Mouse (Mus musculus): Measurements from ENCODE around the gene Ndst2.

Gene Ndst2

GRCm38 (mm10) chr14:20733952-20734774 is at the start of gene Ndst2:
Gene Ndst2 (minus strand): TSS chr14:20734562.
- peak; percentile 42 for DNase-seq (ENCODE audit: extremely low spot score, low read depth, low spot score)

DNA sequence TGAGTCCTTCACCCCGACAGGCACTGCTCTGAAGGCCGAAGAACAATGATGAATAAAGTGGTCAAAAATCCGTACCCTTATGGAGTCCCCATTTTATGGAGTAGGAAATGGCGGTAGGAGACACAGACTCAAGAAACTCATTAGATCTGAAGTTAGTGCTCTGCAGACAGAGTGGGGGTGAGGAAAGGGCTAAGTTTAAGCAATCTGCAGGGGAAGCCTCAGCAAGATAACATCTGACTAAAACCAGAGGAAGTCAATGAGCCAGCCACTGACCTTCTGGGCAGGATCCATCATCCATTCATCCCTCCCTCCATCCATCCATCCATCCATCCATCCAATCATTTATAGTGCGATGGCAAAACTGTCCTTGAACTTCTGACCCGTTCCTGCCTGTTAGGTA is 49.2 kb upstream of the Ndst2 start:
- no peak for DNase-seq (ENCODE audit: extremely low spot score, low read depth, low spot score)

GRCm38 (mm10) chr14:20782860-20783259 is 48.5 kb upstream of the Ndst2 start:
- no peak for DNase-seq (ENCODE audit: extremely low spot score, low read depth, low spot score)

DNA sequence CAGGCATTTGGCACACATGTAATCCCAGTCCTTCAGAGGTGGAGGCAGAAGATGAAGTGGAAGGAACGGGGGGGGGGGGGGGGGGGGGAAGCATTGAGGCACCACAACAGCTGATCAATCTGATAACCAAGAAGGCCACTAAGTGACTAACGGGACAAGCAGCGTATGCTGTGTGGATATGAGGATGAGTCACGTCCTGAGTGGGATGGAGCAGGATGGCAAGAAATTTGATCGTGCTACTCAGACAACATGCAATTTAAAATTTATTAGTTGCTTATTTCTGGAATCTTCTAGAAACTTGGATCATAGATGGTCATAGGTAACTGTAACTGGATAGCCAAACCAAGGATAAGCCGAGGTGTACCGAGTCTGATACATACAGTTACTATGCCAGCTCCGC is 45.9 kb upstream of the Ndst2 start:
- DNase-seq (ENCODE audit: extremely low spot score, low read depth, low spot score) = no peak

DNA sequence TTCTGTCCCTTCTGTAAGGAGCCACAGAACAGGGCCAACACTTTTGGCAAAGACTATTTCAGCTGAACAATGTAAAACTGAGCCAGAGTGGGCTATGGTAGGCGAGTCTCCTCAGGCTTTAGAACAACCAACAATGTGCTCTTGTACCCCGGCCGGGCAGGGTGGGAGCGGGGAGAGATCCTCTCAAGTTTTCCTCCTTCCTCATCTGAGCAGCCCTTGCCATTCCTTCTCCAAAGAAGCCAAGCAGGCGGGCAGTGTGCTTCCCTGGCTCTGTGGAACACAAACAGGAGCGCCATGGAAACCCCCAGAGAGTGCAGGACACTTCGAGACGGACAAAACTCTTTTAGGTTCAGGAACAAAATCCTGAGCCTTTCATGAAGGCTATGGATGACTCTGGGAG is 44.1 kb upstream of the Ndst2 start:
- no peak for DNase-seq (ENCODE audit: extremely low spot score, low read depth, low spot score)

DNA sequence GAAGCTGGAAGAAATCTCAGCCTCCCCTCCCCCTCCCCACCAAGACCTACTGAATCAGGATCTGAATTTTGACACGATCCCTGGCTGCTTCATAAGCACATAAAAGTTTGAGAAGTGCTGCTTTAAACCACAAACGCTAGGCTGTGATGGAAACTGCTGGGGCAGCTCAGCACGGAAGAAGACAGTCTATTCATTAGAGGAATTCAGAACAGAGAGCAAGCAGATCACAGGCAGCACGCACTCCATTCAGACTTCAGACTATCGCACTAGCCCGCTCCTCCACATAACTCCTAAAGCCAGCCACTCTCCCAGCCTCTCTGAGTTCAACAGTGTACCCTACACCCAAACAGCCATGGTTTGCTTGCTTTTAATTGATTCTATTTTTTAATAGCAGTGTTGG is 41.3 kb upstream of the Ndst2 start:
- no peak for DNase-seq (ENCODE audit: extremely low spot score, low read depth, low spot score)

DNA sequence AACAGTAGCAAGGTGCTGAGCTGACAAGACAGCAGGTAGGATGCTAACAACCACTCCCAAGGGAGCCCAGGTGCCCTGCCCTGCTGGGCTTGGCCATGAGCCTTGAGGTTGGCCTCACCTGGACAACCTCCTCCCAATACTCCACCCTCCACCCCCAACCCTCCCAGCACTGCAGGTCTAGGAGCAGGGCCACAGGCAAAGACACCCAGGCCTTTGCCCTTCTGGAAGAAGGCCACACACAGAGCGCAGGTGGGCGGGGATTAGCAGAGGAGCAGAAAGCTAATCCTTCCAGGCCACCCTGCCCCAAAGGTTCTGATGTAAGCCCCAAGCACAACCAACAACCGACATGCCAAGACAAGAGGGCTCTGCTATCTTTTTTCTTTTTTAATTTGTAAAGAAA is 39.0 kb upstream of the Ndst2 start:
- DNase-seq (ENCODE audit: extremely low spot score, low read depth, low spot score) = no peak

DNA sequence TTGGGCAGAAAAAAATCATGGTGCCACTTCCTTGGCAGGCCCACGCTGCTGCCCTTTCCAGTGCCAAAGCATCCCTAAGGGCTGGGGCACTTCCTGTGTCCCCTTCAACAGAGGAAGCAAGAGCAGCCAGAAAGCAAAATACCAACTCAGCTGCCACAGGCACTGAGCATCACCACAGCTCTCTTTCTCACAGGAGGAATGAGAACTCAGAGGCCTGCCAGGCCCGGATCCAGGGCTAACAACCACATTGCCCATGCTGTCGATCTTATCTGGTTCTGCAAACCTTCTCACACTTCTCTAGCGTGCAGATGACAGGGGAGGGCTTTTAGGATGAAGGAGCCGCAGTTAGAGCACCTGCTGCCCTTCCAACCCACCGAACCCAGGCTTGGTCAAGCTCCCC is 38.4 kb upstream of the Ndst2 start:
- DNase-seq (ENCODE audit: extremely low spot score, low read depth, low spot score) = no peak

DNA sequence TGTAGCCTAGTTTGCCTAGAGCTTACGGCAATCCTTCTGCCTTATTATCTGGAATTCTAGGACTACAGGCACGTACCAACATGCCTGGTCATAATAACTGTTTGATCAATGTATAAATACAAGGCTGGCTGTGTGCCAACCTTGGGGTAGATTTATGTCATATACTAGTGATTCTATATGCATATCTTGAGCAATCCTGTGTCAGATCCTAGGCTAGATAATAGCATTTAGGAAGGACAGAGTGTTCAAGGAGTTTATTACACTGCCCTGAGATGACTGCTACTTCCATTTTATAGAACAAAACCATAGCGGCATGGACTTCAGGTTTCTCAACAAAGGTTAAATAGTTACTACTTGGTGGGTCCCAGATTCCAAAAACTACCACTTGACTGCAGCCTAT is 37.6 kb upstream of the Ndst2 start:
- DNase-seq (ENCODE audit: extremely low spot score, low read depth, low spot score) = no peak

GRCm38 (mm10) chr14:20768581-20768980 is 34.2 kb upstream of the Ndst2 start:
- DNase-seq (ENCODE audit: extremely low spot score, low read depth, low spot score) = no peak

GRCm38 (mm10) chr14:20767936-20768335 is 33.6 kb upstream of the Ndst2 start:
- no peak for DNase-seq (ENCODE audit: extremely low spot score, low read depth, low spot score)

- DNase-seq (ENCODE audit: extremely low spot score, low read depth, low spot score) = peak; percentile 46
Observed at GRCm38 (mm10) chr14:20765642-20766258, 31.4 kb upstream of the Ndst2 start.

- no peak for DNase-seq (ENCODE audit: extremely low spot score, low read depth, low spot score)
Observed at GRCm38 (mm10) chr14:20764942-20765341, 30.6 kb upstream of the Ndst2 start.

- DNase-seq (ENCODE audit: extremely low spot score, low read depth, low spot score) = no peak
Observed at GRCm38 (mm10) chr14:20758768-20759435, 24.5 kb upstream of the Ndst2 start.

DNA sequence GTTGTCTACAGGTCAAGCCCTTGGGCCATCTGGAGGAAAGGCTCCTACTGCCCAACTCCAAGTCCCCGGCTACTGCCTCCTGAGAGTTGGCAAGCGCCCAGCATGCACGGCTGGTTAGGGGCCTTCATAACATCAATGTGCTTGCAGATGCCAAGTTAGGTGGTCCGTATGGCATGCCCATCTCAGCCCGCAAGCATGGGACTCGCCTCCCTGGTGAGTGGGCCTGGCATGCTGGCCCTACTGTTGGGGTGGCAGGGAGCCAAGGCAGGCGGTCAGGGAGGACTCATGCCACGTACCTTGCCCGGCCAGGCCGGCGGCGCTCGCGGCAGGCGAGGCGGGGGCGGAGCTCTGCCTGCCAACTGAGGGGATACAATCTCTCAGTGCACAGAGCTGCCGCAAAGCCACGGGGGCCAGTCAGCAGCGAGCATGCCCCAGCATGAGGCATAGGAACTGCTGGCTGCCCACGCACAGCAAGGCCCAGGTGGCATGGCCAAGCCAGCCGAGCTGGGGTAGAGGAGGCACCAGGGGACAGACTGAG is 23.1 kb upstream of the Ndst2 start:
- DNase-seq (ENCODE audit: extremely low spot score, low read depth, low spot score) = no peak

- no peak for DNase-seq (ENCODE audit: extremely low spot score, low read depth, low spot score)
Observed at GRCm38 (mm10) chr14:20753792-20754191, 19.4 kb upstream of the Ndst2 start.

- DNase-seq (ENCODE audit: extremely low spot score, low read depth, low spot score) = no peak
Observed at GRCm38 (mm10) chr14:20750503-20750902, 16.1 kb upstream of the Ndst2 start.

DNA sequence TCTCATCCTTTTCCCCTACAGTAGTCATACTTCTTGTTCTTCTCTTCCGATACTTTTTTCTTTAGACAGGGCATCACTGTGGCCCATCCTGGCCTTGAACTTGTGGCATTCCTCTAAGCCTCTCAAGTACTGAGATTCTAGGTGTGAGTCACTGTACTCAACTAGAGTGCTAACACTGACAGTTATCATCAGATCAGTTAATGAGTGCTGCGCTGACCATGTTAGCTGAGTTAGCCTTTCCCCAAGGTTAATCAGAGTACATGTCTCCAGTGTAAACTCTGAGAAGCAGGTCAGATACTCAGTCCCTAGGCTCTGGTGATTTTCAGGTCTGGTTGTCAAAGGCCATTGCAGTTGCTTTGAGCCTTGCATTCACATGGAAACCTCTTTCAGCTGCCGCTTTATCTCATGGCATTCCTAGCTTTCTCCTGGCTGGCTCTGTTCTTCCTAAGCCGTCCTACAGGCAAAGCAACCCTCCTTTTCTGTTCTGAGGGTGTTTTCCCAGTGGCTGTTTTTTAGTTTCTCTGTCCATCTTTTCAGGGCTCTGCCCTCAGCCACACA is 15.2 kb upstream of the Ndst2 start:
- DNase-seq (ENCODE audit: extremely low spot score, low read depth, low spot score) = no peak

GRCm38 (mm10) chr14:20748388-20748787 is 14.0 kb upstream of the Ndst2 start:
- no peak for DNase-seq (ENCODE audit: extremely low spot score, low read depth, low spot score)

DNA sequence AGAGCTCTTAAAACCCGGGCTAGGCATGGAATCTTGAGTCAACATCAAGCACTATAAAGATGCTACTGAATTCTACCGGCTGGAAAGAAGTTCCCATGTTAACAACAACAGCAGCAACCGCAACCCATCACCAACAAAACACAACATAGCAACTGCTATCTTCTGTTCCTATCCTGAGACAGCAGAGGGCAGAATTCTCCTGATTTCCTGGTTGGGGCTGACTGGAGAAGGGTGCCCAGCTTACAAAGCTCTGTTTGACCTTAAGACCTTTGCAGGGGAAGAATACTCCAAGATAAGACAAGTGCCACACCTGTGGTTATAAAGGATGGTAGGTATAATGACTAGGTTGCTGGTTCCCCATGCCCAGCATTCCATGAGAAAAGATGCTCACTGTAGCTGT is 12.6 kb upstream of the Ndst2 start:
- no peak for DNase-seq (ENCODE audit: extremely low spot score, low read depth, low spot score)

DNA sequence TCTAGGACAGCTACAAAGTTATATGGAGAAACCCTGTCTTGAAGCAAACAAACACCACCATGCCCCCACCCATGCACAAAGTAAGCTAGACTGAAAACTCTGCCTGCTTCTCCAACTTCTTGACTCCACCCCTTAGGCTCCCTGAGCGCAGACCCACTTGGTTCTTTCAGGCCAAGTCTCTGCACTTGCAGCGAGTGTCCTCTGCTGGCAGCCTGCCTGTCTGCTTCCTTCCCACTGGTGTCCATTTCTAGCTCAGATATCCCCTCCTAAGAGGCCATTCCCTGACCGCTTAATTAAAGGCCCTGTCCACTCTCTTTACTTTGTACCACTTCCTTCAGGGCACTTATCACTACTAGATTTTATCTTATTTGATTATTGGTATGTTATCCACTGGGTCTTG is 9.3 kb upstream of the Ndst2 start:
- DNase-seq (ENCODE audit: extremely low spot score, low read depth, low spot score) = no peak

GRCm38 (mm10) chr14:20741301-20741700 is 6.9 kb upstream of the Ndst2 start:
- no peak for DNase-seq (ENCODE audit: extremely low spot score, low read depth, low spot score)

Data from hindlimb bud, embryonic 11.5 days (tissue).